Mouse (Mus musculus): ENCODE data around the gene Otud5. TPM values are rescaled to one million over a fixed set of nuclear protein-coding genes. Genes with fewer than 3 reads are reported as not detected.

Gene Otud5
- 71.5 TPM for polyA plus RNA-seq (2015; fragmentation: Illumina TruSeq; extraction: RNeasy Lipid Tissue Mini Kit (QIAGEN cat#74804); ENCODE audit: low read depth, low replicate concordance)

GRCm38 (mm10) chrX:7841163-7842162 lies at the start of gene Otud5:
Gene Otud5 (plus strand): TSS chrX:7841364.

DNA sequence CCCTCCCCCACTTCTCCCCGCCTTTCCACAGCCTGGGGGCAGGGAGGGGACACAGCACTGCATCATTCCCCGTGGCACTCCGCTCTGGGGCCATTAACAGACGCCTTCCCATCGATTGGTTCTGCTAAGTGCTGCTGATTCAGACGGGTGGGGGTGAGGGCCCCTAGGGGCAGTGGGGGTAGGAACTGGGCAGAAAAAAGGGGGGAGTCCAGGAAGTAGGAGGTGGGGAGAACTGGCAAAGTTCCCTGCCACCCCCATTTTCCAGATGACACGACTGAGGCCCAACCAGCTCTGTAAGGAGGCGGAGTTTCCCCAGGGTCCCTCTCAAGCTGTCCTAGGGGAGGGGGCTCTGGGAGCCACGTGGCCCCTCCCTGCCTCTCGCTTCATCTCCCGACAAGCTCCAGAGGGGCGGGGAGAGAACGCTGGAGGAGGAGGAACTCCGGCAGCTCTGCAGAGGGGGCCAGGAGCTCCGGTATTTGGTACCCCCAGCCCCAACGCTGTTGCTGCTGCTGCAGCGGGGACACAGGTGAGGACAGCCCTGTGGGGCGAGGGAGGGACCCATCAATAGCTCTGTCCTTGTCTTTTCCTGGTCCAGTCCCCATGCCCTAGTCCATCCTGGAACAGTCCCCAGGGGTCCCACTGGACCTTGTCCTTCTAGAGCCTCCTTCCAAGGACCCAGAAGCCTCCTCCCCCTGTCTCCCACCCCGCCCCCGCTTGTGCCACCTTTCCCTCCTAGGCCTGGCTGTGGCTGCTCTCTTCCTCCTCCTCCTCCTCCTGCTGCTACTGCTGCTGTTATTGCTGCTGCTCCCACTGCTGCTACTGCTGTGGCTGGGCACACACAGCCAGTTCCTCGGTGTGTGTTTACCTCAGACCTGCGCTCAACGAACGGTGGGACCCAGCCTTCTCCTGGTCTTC lies 19.0 kb upstream of the Otud5 start, which contains the start of gene Kcnd1:
Kcnd1 (plus strand) TSS at position 425 of the 915 bp plus-strand sequence.

DNA sequence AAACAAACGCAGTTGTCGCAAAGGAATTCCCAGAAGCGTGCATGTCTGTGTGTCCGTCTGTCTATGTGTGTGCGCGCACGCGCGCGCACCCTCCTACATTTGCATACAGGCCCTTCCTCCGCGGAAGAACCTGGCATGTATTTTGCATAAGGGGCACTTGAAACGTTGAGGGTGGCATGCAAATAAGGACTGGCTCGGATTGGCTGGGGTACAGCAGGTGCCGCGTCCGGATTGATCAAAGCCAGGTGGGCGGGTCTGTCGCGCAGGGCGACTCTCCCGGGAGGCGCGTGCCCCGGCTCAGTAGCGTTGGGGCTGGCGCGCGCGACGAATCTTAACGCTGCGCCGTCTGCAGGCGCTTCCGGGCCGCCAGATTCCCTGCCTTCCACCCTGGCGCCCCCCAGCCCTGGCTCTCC lies 36.8 kb downstream of the Otud5 start, which contains the start of gene Pim2:
Pim2 (plus strand) TSS at position 256 of the 413 bp plus-strand sequence.

GRCm38 (mm10) chrX:7883841-7884567 lies 42.8 kb downstream of the Otud5 start, which contains the start of gene Slc35a2:
Gene Slc35a2 (plus strand): TSS chrX:7884028.

GRCm38 (mm10) chrX:7898880-7899874 lies 58.0 kb downstream of the Otud5 start, which contains the start of the genes Pqbp1 and Timm17b:
Gene Pqbp1 (minus strand): TSS chrX:7899269.
Gene Timm17b (plus strand): TSS chrX:7899357.

DNA sequence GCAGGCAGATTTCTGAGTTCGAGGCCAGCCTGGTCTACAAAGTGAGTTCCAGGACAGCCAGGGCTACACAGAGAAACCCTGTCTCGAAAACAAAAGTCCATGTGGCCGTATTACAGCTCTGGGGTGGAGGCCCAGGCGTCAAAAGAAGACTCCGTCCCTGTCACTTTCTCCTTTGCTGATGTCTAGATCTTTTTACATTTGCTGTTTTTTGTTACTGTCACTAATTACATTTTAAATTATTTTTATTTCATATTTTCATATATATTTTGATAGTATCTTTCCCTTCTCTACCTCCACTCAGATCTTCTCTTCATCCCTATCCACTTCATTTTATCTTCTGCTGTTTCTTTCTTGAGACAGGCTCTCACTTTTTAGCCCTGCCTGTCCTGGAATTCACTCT lies 66.6 kb downstream of the Otud5 start, which contains the start of gene Gm10491:
Gm10491 (minus strand) TSS at position 101 of the 400 bp plus-strand sequence.

GRCm38 (mm10) chrX:7909242-7909641 lies 68.1 kb downstream of the Otud5 start, which contains the start of gene Gm10490:
Gene Gm10490 (plus strand): TSS chrX:7909542.

DNA sequence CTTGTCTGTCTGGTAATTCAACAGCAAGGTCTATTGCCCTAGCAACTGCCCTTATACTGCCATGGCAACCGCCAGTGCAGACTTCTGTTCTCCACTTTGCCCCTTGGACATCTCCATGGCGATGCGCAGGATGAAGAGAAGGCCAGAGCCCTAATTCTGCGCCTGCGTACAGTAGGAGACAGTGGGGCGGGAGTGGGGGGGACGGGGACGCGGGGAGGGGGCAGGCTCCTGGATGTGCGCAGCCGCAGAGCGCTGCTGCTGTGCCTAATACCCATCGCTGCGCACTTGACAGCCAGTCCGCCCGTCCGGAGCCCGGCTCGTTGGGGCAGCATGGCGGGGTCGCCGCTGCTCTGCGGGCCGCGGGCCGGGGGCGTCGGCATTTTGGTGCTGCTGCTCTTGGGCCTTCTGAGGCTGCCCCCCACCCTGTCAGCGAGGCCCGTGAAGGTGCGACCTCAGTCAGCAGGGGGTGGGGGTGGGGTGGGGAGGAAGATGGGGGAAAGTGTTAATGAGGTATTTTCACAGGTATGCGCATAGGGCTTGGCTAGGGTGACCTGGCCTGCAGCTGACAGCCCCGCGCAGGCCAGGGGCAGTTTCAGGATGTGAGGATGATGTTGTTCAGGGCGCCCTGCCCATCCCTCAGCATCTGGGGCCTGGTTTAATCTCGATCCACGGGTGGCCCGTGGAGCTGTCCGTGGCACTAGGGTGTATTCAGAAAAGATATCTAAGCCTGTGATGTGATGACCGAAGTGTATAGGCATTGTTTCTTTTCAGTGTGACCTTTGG lies 78.6 kb downstream of the Otud5 start, which contains the start of gene Pcsk1n:
Pcsk1n (plus strand) TSS at position 222 of the 783 bp plus-strand sequence.

Other genes with a start within 250 kb of the Otud5 start
- 26.3 TPM for gene Ccdc22, start 235.8 kb upstream of the Otud5 start, polyA plus RNA-seq (2015; fragmentation: Illumina TruSeq; extraction: RNeasy Lipid Tissue Mini Kit (QIAGEN cat#74804); ENCODE audit: low read depth, low replicate concordance)
- gene Cacna1f, start 234.3 kb upstream of the Otud5 start, polyA plus RNA-seq (2015; fragmentation: Illumina TruSeq; extraction: RNeasy Lipid Tissue Mini Kit (QIAGEN cat#74804); ENCODE audit: low read depth, low replicate concordance), result 0.07 TPM
- 1,230 TPM for gene Syp, start 202.9 kb upstream of the Otud5 start, polyA plus RNA-seq (2015; fragmentation: Illumina TruSeq; extraction: RNeasy Lipid Tissue Mini Kit (QIAGEN cat#74804); ENCODE audit: low read depth, low replicate concordance)
- gene Prickle3, start 184.1 kb upstream of the Otud5 start, polyA plus RNA-seq (2015; fragmentation: Illumina TruSeq; extraction: RNeasy Lipid Tissue Mini Kit (QIAGEN cat#74804); ENCODE audit: low read depth, low replicate concordance), result 2.5 TPM
- gene Plp2, start 170.0 kb upstream of the Otud5 start, polyA plus RNA-seq (2015; fragmentation: Illumina TruSeq; extraction: RNeasy Lipid Tissue Mini Kit (QIAGEN cat#74804); ENCODE audit: low read depth, low replicate concordance), result 11.6 TPM
- 0.33 TPM for gene Magix, start 160.1 kb upstream of the Otud5 start, polyA plus RNA-seq (2015; fragmentation: Illumina TruSeq; extraction: RNeasy Lipid Tissue Mini Kit (QIAGEN cat#74804); ENCODE audit: low read depth, low replicate concordance)
- 41.6 TPM for gene Gpkow, start 144.2 kb upstream of the Otud5 start, polyA plus RNA-seq (2015; fragmentation: Illumina TruSeq; extraction: RNeasy Lipid Tissue Mini Kit (QIAGEN cat#74804); ENCODE audit: low read depth, low replicate concordance)
- gene Wdr45, start 127.0 kb upstream of the Otud5 start, polyA plus RNA-seq (2015; fragmentation: Illumina TruSeq; extraction: RNeasy Lipid Tissue Mini Kit (QIAGEN cat#74804); ENCODE audit: low read depth, low replicate concordance), result 61.8 TPM
- not detected for gene Gm45208, start 119.1 kb upstream of the Otud5 start, polyA plus RNA-seq (2015; fragmentation: Illumina TruSeq; extraction: RNeasy Lipid Tissue Mini Kit (QIAGEN cat#74804); ENCODE audit: low read depth, low replicate concordance)
- 124 TPM for gene Praf2, start 112.9 kb upstream of the Otud5 start, polyA plus RNA-seq (2015; fragmentation: Illumina TruSeq; extraction: RNeasy Lipid Tissue Mini Kit (QIAGEN cat#74804); ENCODE audit: low read depth, low replicate concordance)
- gene Ccdc120, start 90.5 kb upstream of the Otud5 start, polyA plus RNA-seq (2015; fragmentation: Illumina TruSeq; extraction: RNeasy Lipid Tissue Mini Kit (QIAGEN cat#74804); ENCODE audit: low read depth, low replicate concordance), result 6.7 TPM
- gene Tfe3, start 78.8 kb upstream of the Otud5 start, polyA plus RNA-seq (2015; fragmentation: Illumina TruSeq; extraction: RNeasy Lipid Tissue Mini Kit (QIAGEN cat#74804); ENCODE audit: low read depth, low replicate concordance), result 24.9 TPM
- 88.6 TPM for gene Gripap1, start 51.6 kb upstream of the Otud5 start, polyA plus RNA-seq (2015; fragmentation: Illumina TruSeq; extraction: RNeasy Lipid Tissue Mini Kit (QIAGEN cat#74804); ENCODE audit: low read depth, low replicate concordance)
- gene Kcnd1, start 19.1 kb upstream of the Otud5 start, polyA plus RNA-seq (2015; fragmentation: Illumina TruSeq; extraction: RNeasy Lipid Tissue Mini Kit (QIAGEN cat#74804); ENCODE audit: low read depth, low replicate concordance), result 6.4 TPM
- gene Pim2, start 36.9 kb downstream of the Otud5 start, polyA plus RNA-seq (2015; fragmentation: Illumina TruSeq; extraction: RNeasy Lipid Tissue Mini Kit (QIAGEN cat#74804); ENCODE audit: low read depth, low replicate concordance), result 47.5 TPM
- 30.6 TPM for gene Slc35a2, start 42.7 kb downstream of the Otud5 start, polyA plus RNA-seq (2015; fragmentation: Illumina TruSeq; extraction: RNeasy Lipid Tissue Mini Kit (QIAGEN cat#74804); ENCODE audit: low read depth, low replicate concordance)
- gene Pqbp1, start 57.9 kb downstream of the Otud5 start, polyA plus RNA-seq (2015; fragmentation: Illumina TruSeq; extraction: RNeasy Lipid Tissue Mini Kit (QIAGEN cat#74804); ENCODE audit: low read depth, low replicate concordance), result 133 TPM
- 29.9 TPM for gene Timm17b, start 58.0 kb downstream of the Otud5 start, polyA plus RNA-seq (2015; fragmentation: Illumina TruSeq; extraction: RNeasy Lipid Tissue Mini Kit (QIAGEN cat#74804); ENCODE audit: low read depth, low replicate concordance)
- not detected for gene Gm10491, start 66.5 kb downstream of the Otud5 start, polyA plus RNA-seq (2015; fragmentation: Illumina TruSeq; extraction: RNeasy Lipid Tissue Mini Kit (QIAGEN cat#74804); ENCODE audit: low read depth, low replicate concordance)
- not detected for gene Gm10490, start 68.2 kb downstream of the Otud5 start, polyA plus RNA-seq (2015; fragmentation: Illumina TruSeq; extraction: RNeasy Lipid Tissue Mini Kit (QIAGEN cat#74804); ENCODE audit: low read depth, low replicate concordance)
- 229 TPM for gene Pcsk1n, start 78.5 kb downstream of the Otud5 start, polyA plus RNA-seq (2015; fragmentation: Illumina TruSeq; extraction: RNeasy Lipid Tissue Mini Kit (QIAGEN cat#74804); ENCODE audit: low read depth, low replicate concordance)
- not detected for gene Eras, start 87.2 kb downstream of the Otud5 start, polyA plus RNA-seq (2015; fragmentation: Illumina TruSeq; extraction: RNeasy Lipid Tissue Mini Kit (QIAGEN cat#74804); ENCODE audit: low read depth, low replicate concordance)
- gene Hdac6, start 106.5 kb downstream of the Otud5 start, polyA plus RNA-seq (2015; fragmentation: Illumina TruSeq; extraction: RNeasy Lipid Tissue Mini Kit (QIAGEN cat#74804); ENCODE audit: low read depth, low replicate concordance), result 32.5 TPM
- gene Gata1, start 136.7 kb downstream of the Otud5 start, polyA plus RNA-seq (2015; fragmentation: Illumina TruSeq; extraction: RNeasy Lipid Tissue Mini Kit (QIAGEN cat#74804); ENCODE audit: low read depth, low replicate concordance), result not detected
- gene Glod5, start 177.1 kb downstream of the Otud5 start, polyA plus RNA-seq (2015; fragmentation: Illumina TruSeq; extraction: RNeasy Lipid Tissue Mini Kit (QIAGEN cat#74804); ENCODE audit: low read depth, low replicate concordance), result not detected
- gene Suv39h1, start 233.4 kb downstream of the Otud5 start, polyA plus RNA-seq (2015; fragmentation: Illumina TruSeq; extraction: RNeasy Lipid Tissue Mini Kit (QIAGEN cat#74804); ENCODE audit: low read depth, low replicate concordance), result 23.0 TPM
- 1.0 TPM for gene Was, start 249.1 kb downstream of the Otud5 start, polyA plus RNA-seq (2015; fragmentation: Illumina TruSeq; extraction: RNeasy Lipid Tissue Mini Kit (QIAGEN cat#74804); ENCODE audit: low read depth, low replicate concordance)

Data from brain, adult 10 weeks (tissue).